Mouse (Mus musculus): ENCODE measurements around the gene Aloxe3. TPM values are rescaled to one million over a fixed set of nuclear protein-coding genes. Genes with fewer than 3 reads are reported as not detected.

The Aloxe3 gene
- polyA plus RNA-seq (2015; fragmentation: Nextera tagmentation; extraction: Ambion mirVana), result 0.24 and 0.31 TPM in 2 replicates

- no peaks in the 10 kb centered on the region for H3K27me3 ChIP-seq (ENCODE audit: control insufficient read depth, insufficient read depth, low read depth, low read length)
- H3K27ac ChIP-seq (ENCODE audit: low read length), result peak within 1 kb of the TSS; percentile 65
- peak within 1 kb of the TSS; percentile 71 for H3K4me2 ChIP-seq (ENCODE audit: low read depth, low read length)
- peaks cover 13% of the 10 kb centered on the region for H3K4me1 ChIP-seq (replicated peaks; ENCODE audit: control insufficient read depth, insufficient read depth, low read length)
- H3K4me3 ChIP-seq (ENCODE audit: low read length), result peak within 1 kb of the TSS; percentile 72
- H3K36me3 ChIP-seq (ENCODE audit: control insufficient read depth, insufficient read depth, low read length), result no peaks in the 10 kb centered on the region
- H3K9me3 ChIP-seq (ENCODE audit: control insufficient read depth, low read length), result no peaks in the 10 kb centered on the region
- WGBS, result 1% methylated on average over 3 of the region's 3 CpGs
- H3K9ac ChIP-seq (ENCODE audit: low read length), result peak within 1 kb of the TSS; percentile 67
- ATAC-seq (ENCODE audit: low read depth), result no peak
Observed at GRCm38 (mm10) chr11:69125852-69125918, at the start of gene Aloxe3. Aloxe3 (plus strand) TSS chr11:69125896.

GRCm38 (mm10) chr11:69076572-69076971 lies 49.1 kb upstream of the Aloxe3 start:
- Histone ChIP-seq H3K9ac (ENCODE audit: low read length) (no peak overlapping the region), H3K4me2 (ENCODE audit: low read depth, low read length) (no peak overlapping the region), H3K4me3 (ENCODE audit: low read length) (no peak overlapping the region), H3K9me3 (ENCODE audit: control insufficient read depth, low read length) (no peaks in the 10 kb centered on the region), H3K36me3 (ENCODE audit: control insufficient read depth, insufficient read depth, low read length) (no peaks in the 10 kb centered on the region), H3K27ac (ENCODE audit: low read length) (no peak overlapping the region), H3K4me1 (replicated peaks; ENCODE audit: control insufficient read depth, insufficient read depth, low read length) (peaks cover 13% of the 10 kb centered on the region), H3K27me3 (ENCODE audit: control insufficient read depth, insufficient read depth, low read depth, low read length) (no peaks in the 10 kb centered on the region)
- no peak for ATAC-seq (ENCODE audit: low read depth)
- 65% methylated on average over 5 of the region's 5 CpGs for WGBS

- H3K9ac ChIP-seq (ENCODE audit: low read length), result no peak overlapping the region
- WGBS, result 78% methylated on average over 9 of the region's 9 CpGs
Observed at GRCm38 (mm10) chr11:69077316-69077715, 48.4 kb upstream of the Aloxe3 start.

GRCm38 (mm10) chr11:69078041-69078440 lies 47.7 kb upstream of the Aloxe3 start:
- Histone ChIP-seq H3K4me2 (ENCODE audit: low read depth, low read length) (no peak overlapping the region), H3K27ac (ENCODE audit: low read length) (no peak overlapping the region), H3K4me1 (replicated peaks; ENCODE audit: control insufficient read depth, insufficient read depth, low read length) (peaks cover 5% of the 10 kb centered on the region), H3K36me3 (ENCODE audit: control insufficient read depth, insufficient read depth, low read length) (no peaks in the 10 kb centered on the region), H3K27me3 (ENCODE audit: control insufficient read depth, insufficient read depth, low read depth, low read length) (no peaks in the 10 kb centered on the region), H3K9me3 (ENCODE audit: control insufficient read depth, low read length) (no peaks in the 10 kb centered on the region), H3K9ac (ENCODE audit: low read length) (no peak overlapping the region), H3K4me3 (ENCODE audit: low read length) (no peak overlapping the region)
- 63% methylated on average over 6 of the region's 6 CpGs for WGBS
- no peak for ATAC-seq (ENCODE audit: low read depth)

More at GRCm38 (mm10) chr11:69077316-69077715, 48.4 kb upstream of the Aloxe3 start:
- Histone ChIP-seq H3K4me2 (ENCODE audit: low read depth, low read length) (no peak overlapping the region), H3K4me3 (ENCODE audit: low read length) (no peak overlapping the region), H3K4me1 (replicated peaks; ENCODE audit: control insufficient read depth, insufficient read depth, low read length) (peaks cover 8% of the 10 kb centered on the region), H3K9me3 (ENCODE audit: control insufficient read depth, low read length) (no peaks in the 10 kb centered on the region), H3K27ac (ENCODE audit: low read length) (no peak overlapping the region), H3K27me3 (ENCODE audit: control insufficient read depth, insufficient read depth, low read depth, low read length) (no peaks in the 10 kb centered on the region), H3K36me3 (ENCODE audit: control insufficient read depth, insufficient read depth, low read length) (no peaks in the 10 kb centered on the region)
- ATAC-seq (ENCODE audit: low read depth), result no peak

- H3K4me2 ChIP-seq (ENCODE audit: low read depth, low read length), result no peak overlapping the region
- no peaks in the 10 kb centered on the region for H3K9me3 ChIP-seq (ENCODE audit: control insufficient read depth, low read length)
- no peak overlapping the region for H3K27ac ChIP-seq (ENCODE audit: low read length)
- no peaks in the 10 kb centered on the region for H3K27me3 ChIP-seq (ENCODE audit: control insufficient read depth, insufficient read depth, low read depth, low read length)
- ATAC-seq (ENCODE audit: low read depth), result no peak
- no peak overlapping the region for H3K9ac ChIP-seq (ENCODE audit: low read length)
- H3K4me1 ChIP-seq (replicated peaks; ENCODE audit: control insufficient read depth, insufficient read depth, low read length), result peaks cover 4% of the 10 kb centered on the region
- H3K36me3 ChIP-seq (ENCODE audit: control insufficient read depth, insufficient read depth, low read length), result no peaks in the 10 kb centered on the region
- no peak overlapping the region for H3K4me3 ChIP-seq (ENCODE audit: low read length)
- WGBS, result 62% methylated on average over 5 of the region's 5 CpGs
Observed at GRCm38 (mm10) chr11:69078805-69079438, 46.8 kb upstream of the Aloxe3 start.

- WGBS, result 77% methylated on average over 15 of the region's 15 CpGs
- Histone ChIP-seq H3K4me2 (ENCODE audit: low read depth, low read length) (no peak overlapping the region), H3K4me1 (replicated peaks; ENCODE audit: control insufficient read depth, insufficient read depth, low read length) (no peaks in the 10 kb centered on the region), H3K9me3 (ENCODE audit: control insufficient read depth, low read length) (no peaks in the 10 kb centered on the region), H3K4me3 (ENCODE audit: low read length) (no peak overlapping the region), H3K27ac (ENCODE audit: low read length) (no peak overlapping the region), H3K27me3 (ENCODE audit: control insufficient read depth, insufficient read depth, low read depth, low read length) (no peaks in the 10 kb centered on the region), H3K36me3 (ENCODE audit: control insufficient read depth, insufficient read depth, low read length) (no peaks in the 10 kb centered on the region), H3K9ac (ENCODE audit: low read length) (no peak overlapping the region)
- no peak for ATAC-seq (ENCODE audit: low read depth)
Observed at GRCm38 (mm10) chr11:69080102-69080854, 45.4 kb upstream of the Aloxe3 start.

- WGBS, result 85% methylated on average over 8 of the region's 8 CpGs
- Histone ChIP-seq H3K4me3 (ENCODE audit: low read length) (no peak overlapping the region), H3K27me3 (ENCODE audit: control insufficient read depth, insufficient read depth, low read depth, low read length) (no peaks in the 10 kb centered on the region), H3K9ac (ENCODE audit: low read length) (no peak overlapping the region), H3K4me2 (ENCODE audit: low read depth, low read length) (no peak overlapping the region), H3K4me1 (replicated peaks; ENCODE audit: control insufficient read depth, insufficient read depth, low read length) (no peaks in the 10 kb centered on the region), H3K27ac (ENCODE audit: low read length) (no peak overlapping the region), H3K9me3 (ENCODE audit: control insufficient read depth, low read length) (no peaks in the 10 kb centered on the region), H3K36me3 (ENCODE audit: control insufficient read depth, insufficient read depth, low read length) (no peaks in the 10 kb centered on the region)
- ATAC-seq (ENCODE audit: low read depth), result no peak
Observed at GRCm38 (mm10) chr11:69080855-69081222, 44.9 kb upstream of the Aloxe3 start.

- Histone ChIP-seq H3K4me1 (replicated peaks; ENCODE audit: control insufficient read depth, insufficient read depth, low read length) (no peaks in the 10 kb centered on the region), H3K27me3 (ENCODE audit: control insufficient read depth, insufficient read depth, low read depth, low read length) (no peaks in the 10 kb centered on the region), H3K9ac (ENCODE audit: low read length) (no peak overlapping the region), H3K4me3 (ENCODE audit: low read length) (no peak overlapping the region), H3K36me3 (ENCODE audit: control insufficient read depth, insufficient read depth, low read length) (no peaks in the 10 kb centered on the region), H3K4me2 (ENCODE audit: low read depth, low read length) (no peak overlapping the region), H3K27ac (ENCODE audit: low read length) (no peak overlapping the region), H3K9me3 (ENCODE audit: control insufficient read depth, low read length) (no peaks in the 10 kb centered on the region)
- ATAC-seq (ENCODE audit: low read depth), result no peak
- WGBS, result 75% methylated on average over 7 of the region's 7 CpGs
Observed at GRCm38 (mm10) chr11:69081613-69082012, 44.1 kb upstream of the Aloxe3 start.

GRCm38 (mm10) chr11:69085608-69086007 lies 40.1 kb upstream of the Aloxe3 start:
- H3K4me3 ChIP-seq (ENCODE audit: low read length), result no peak overlapping the region
- no peak overlapping the region for H3K27ac ChIP-seq (ENCODE audit: low read length)
- ATAC-seq (ENCODE audit: low read depth), result no peak
- peaks cover 17% of the 10 kb centered on the region for H3K4me1 ChIP-seq (replicated peaks; ENCODE audit: control insufficient read depth, insufficient read depth, low read length)
- no peaks in the 10 kb centered on the region for H3K9me3 ChIP-seq (ENCODE audit: control insufficient read depth, low read length)
- 63% methylated on average over 6 of the region's 6 CpGs for WGBS
- H3K9ac ChIP-seq (ENCODE audit: low read length), result no peak overlapping the region
- H3K36me3 ChIP-seq (ENCODE audit: control insufficient read depth, insufficient read depth, low read length), result peaks cover 3% of the 10 kb centered on the region; the same call in 1 of the 2 replicates
- H3K27me3 ChIP-seq (ENCODE audit: control insufficient read depth, insufficient read depth, low read depth, low read length), result no peaks in the 10 kb centered on the region
- no peak overlapping the region for H3K4me2 ChIP-seq (ENCODE audit: low read depth, low read length)
